Comparison of ENCODE assay signal across 11 mouse cellular contexts in the genomic region with DNA sequence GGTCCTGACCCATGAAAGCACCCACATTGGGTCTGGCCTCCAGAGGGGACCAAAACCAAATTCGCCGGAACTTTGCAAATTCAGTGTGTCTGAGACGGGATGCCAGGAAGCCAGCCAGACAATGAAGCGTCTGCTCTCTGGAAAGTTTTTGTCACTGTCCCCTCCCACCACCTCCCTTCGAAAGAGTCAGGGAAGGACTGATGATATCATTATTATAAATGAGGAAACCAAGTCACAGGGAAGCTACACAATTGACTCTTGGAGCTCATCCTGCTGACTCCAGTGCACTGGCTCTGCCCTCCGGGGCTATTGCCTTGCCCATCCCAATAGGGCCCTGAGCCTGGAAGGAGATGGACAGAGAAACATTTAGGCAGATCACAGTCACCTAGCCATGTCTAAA. TPM values are rescaled to one million over a fixed set of nuclear protein-coding genes. Genes with fewer than 3 reads are reported as not detected.
A peak's percentile ranks its signal among the peaks of the same experiment; 100 is the strongest.
DNase-seq lines count a peak whose midpoint lies in the region; ATAC-seq and TF ChIP-seq lines count a peak whose summit lies in the region.
"Had no signal": no experiment of that assay in that cellular context is flagged by ENCODE, and none has a peak within 500 bp of the region (broad histone marks: within the 10 kb centered on the region; RNA-seq: fewer than 3 reads in every experiment).

No protein-coding gene starts in this region.

- WGBS in intestine, embryonic 16.5 days, result 77% methylated on average over 6 of the region's 6 CpGs
- 72% methylated on average over 6 of the region's 6 CpGs for WGBS in intestine, embryonic 15.5 days
- 66% methylated on average over 6 of the region's 6 CpGs for WGBS in embryonic facial prominence, embryonic 15.5 days

- H3K9ac ChIP-seq in intestine, embryonic 16.5 days (ENCODE audit: low read depth, low read length), result no peak overlapping the region
- H3K9ac ChIP-seq in intestine, embryonic 15.5 days, result no peak overlapping the region
- H3K9ac ChIP-seq in embryonic facial prominence, embryonic 15.5 days, result no peak overlapping the region
- H3K9ac ChIP-seq: liver, embryonic 14.5 days had no signal

- no peak for DNase-seq in testis, postnatal 14 days (ENCODE audit: low spot score)
- DNase-seq in left cerebral cortex, adult 18-20 months (ENCODE audit: low spot score in 2 of 2), result no peak
- DNase-seq: cerebellum, adult 11-12 months; heart, postnatal 36 days had no signal

- H3K27me3 ChIP-seq in intestine, embryonic 16.5 days (replicated peaks; ENCODE audit: control insufficient read depth, insufficient read depth, low read length), result no peaks in the 10 kb centered on the region; the same call in 1 of the 2 replicates
- H3K27me3 ChIP-seq in intestine, embryonic 15.5 days (replicated peaks), result no peaks in the 10 kb centered on the region
- H3K27me3 ChIP-seq in testis, adult 2 months (ENCODE audit: control insufficient read depth, insufficient read depth, low read length), result no peaks in the 10 kb centered on the region
- H3K27me3 ChIP-seq in embryonic facial prominence, embryonic 15.5 days, result no peaks in the 10 kb centered on the region

- H3K27ac ChIP-seq in intestine, embryonic 16.5 days (ENCODE audit: low read length), result peak overlapping the region; percentile 37; the same call in 1 of the 2 replicates
- H3K27ac ChIP-seq in intestine, embryonic 15.5 days, result no peak overlapping the region
- H3K27ac ChIP-seq in testis, adult 2 months (ENCODE audit: control insufficient read depth, insufficient read depth, low read depth, low read length), result no peak overlapping the region
- H3K27ac ChIP-seq in embryonic facial prominence, embryonic 15.5 days (replicated peaks), result 0 out of 2 replicates have a peak overlapping the region, but pooled peaks have one; percentile 12
- H3K27ac ChIP-seq: liver, embryonic 14.5 days had no signal

- H3K4me3 ChIP-seq in intestine, embryonic 16.5 days (ENCODE audit: low read length), result no peak overlapping the region
- H3K4me3 ChIP-seq in intestine, embryonic 15.5 days (replicated peaks), result no peak overlapping the region
- H3K4me3 ChIP-seq in testis, adult 2 months (ENCODE audit: control insufficient read depth, low read depth, low read length), result peak overlapping the region; percentile 79
- H3K4me3 ChIP-seq in embryonic facial prominence, embryonic 15.5 days (replicated peaks), result no peak overlapping the region
- H3K4me3 ChIP-seq: myocyte had no signal

- no peaks in the 10 kb centered on the region for H3K36me3 ChIP-seq in intestine, embryonic 16.5 days (ENCODE audit: control insufficient read depth, insufficient read depth, low read length)
- no peaks in the 10 kb centered on the region for H3K36me3 ChIP-seq in intestine, embryonic 15.5 days
- no peaks in the 10 kb centered on the region for H3K36me3 ChIP-seq in testis, adult 2 months (ENCODE audit: control insufficient read depth, insufficient read depth, low read length)
- H3K36me3 ChIP-seq in embryonic facial prominence, embryonic 15.5 days, result no peaks in the 10 kb centered on the region

- H3K4me1 ChIP-seq in intestine, embryonic 16.5 days (ENCODE audit: control insufficient read depth, insufficient read depth, low read length), result no peaks in the 10 kb centered on the region
- no peaks in the 10 kb centered on the region for H3K4me1 ChIP-seq in intestine, embryonic 15.5 days (replicated peaks)
- peaks cover 14% of the 10 kb centered on the region for H3K4me1 ChIP-seq in testis, adult 2 months (ENCODE audit: control insufficient read depth, insufficient read depth, low read length)
- no peaks in the 10 kb centered on the region for H3K4me1 ChIP-seq in embryonic facial prominence, embryonic 15.5 days

- ATAC-seq in intestine, embryonic 16.5 days, result no peak
- no peak for ATAC-seq in intestine, embryonic 15.5 days
- no peak for ATAC-seq in embryonic facial prominence, embryonic 15.5 days (ENCODE audit: insufficient number of reproducible peaks, low FRiP score, low TSS enrichment, low read depth)
- ATAC-seq in frontal cortex, adult (ENCODE audit: low TSS enrichment), result no peak

- H3K9me3 ChIP-seq in intestine, embryonic 16.5 days (ENCODE audit: control insufficient read depth, low read length), result no peaks in the 10 kb centered on the region
- no peaks in the 10 kb centered on the region for H3K9me3 ChIP-seq in intestine, embryonic 15.5 days
- no peaks in the 10 kb centered on the region for H3K9me3 ChIP-seq in embryonic facial prominence, embryonic 15.5 days (replicated peaks)

- no peak overlapping the region for H3K4me2 ChIP-seq in intestine, embryonic 16.5 days (ENCODE audit: low read depth, low read length)
- no peak overlapping the region for H3K4me2 ChIP-seq in intestine, embryonic 15.5 days (replicated peaks)
- no peak overlapping the region for H3K4me2 ChIP-seq in embryonic facial prominence, embryonic 15.5 days (replicated peaks)

- no peak for TF ChIP-seq POLR2A in testis, adult 2 months (IDR thresholded peaks at IDR 0.05; ENCODE audit: control insufficient read depth, low read depth, low read length)

- no peak for TF ChIP-seq CTCF in testis, adult 2 months (IDR thresholded peaks at IDR 0.05; ENCODE audit: control insufficient read depth, insufficient read depth, insufficient replicate concordance, low read depth, low read length)

RNA-seq across cellular contexts. Expression of a gene that starts 15.4 kb away (rescaled TPM):
- 51.2 and 56.2 TPM in 2 replicates for polyA plus RNA-seq in intestine, embryonic 16.5 days (2015; fragmentation: Nextera tagmentation; extraction: Ambion mirVana)
- 44.2 and 50.1 TPM in 2 replicates for polyA plus RNA-seq in intestine, embryonic 15.5 days (2015; fragmentation: Nextera tagmentation; extraction: Ambion mirVana)
- polyA plus RNA-seq in testis, adult 2 months (2012; rRNA removed), result 76.8 and 78.4 TPM in 2 replicates
- polyA plus RNA-seq in embryonic facial prominence, embryonic 15.5 days (2015; fragmentation: Nextera tagmentation; extraction: Ambion mirVana), result 46.2 and 50.4 TPM in 2 replicates
- total RNA-seq in left cerebral cortex, adult 18-20 months (2021), result 10 to 100 TPM; 47.1 to 54.0 TPM

RNA-seq across cellular contexts. Expression of a gene that starts 15.6 kb away (rescaled TPM):
- 0.29 and 0.32 TPM in 2 replicates for polyA plus RNA-seq in intestine, embryonic 16.5 days (2015; fragmentation: Nextera tagmentation; extraction: Ambion mirVana)
- polyA plus RNA-seq in intestine, embryonic 15.5 days (2015; fragmentation: Nextera tagmentation; extraction: Ambion mirVana), result 0.27 and 0.35 TPM in 2 replicates
- 0.10 and 0.28 TPM in 2 replicates for polyA plus RNA-seq in testis, adult 2 months (2012; rRNA removed)
- 0.94 and 1.3 TPM in 2 replicates for polyA plus RNA-seq in embryonic facial prominence, embryonic 15.5 days (2015; fragmentation: Nextera tagmentation; extraction: Ambion mirVana)
- under 1 TPM; 0.16 to 0.42 TPM for total RNA-seq in left cerebral cortex, adult 18-20 months (2021)

RNA-seq across cellular contexts. Expression of a gene that starts 41.0 kb away (rescaled TPM):
- 0.07 TPM in 1 of 2 replicates, not detected in the other for polyA plus RNA-seq in intestine, embryonic 16.5 days (2015; fragmentation: Nextera tagmentation; extraction: Ambion mirVana)
- 0.16 TPM in 1 of 2 replicates, not detected in the other for polyA plus RNA-seq in intestine, embryonic 15.5 days (2015; fragmentation: Nextera tagmentation; extraction: Ambion mirVana)
- polyA plus RNA-seq in testis, adult 2 months (2012; rRNA removed), result not detected in 2 replicates
- 0.35 and 0.58 TPM in 2 replicates for polyA plus RNA-seq in embryonic facial prominence, embryonic 15.5 days (2015; fragmentation: Nextera tagmentation; extraction: Ambion mirVana)
- total RNA-seq in left cerebral cortex, adult 18-20 months (2021), result not detected
- polyA plus RNA-seq: liver, embryonic 14.5 days had no signal

RNA-seq across cellular contexts. Expression of a gene that starts 48.6 kb away (rescaled TPM):
- 5.2 and 5.4 TPM in 2 replicates for polyA plus RNA-seq in intestine, embryonic 16.5 days (2015; fragmentation: Nextera tagmentation; extraction: Ambion mirVana)
- polyA plus RNA-seq in intestine, embryonic 15.5 days (2015; fragmentation: Nextera tagmentation; extraction: Ambion mirVana), result 7.9 and 8.2 TPM in 2 replicates
- 1.5 and 1.6 TPM in 2 replicates for polyA plus RNA-seq in testis, adult 2 months (2012; rRNA removed)
- 11.8 and 12.5 TPM in 2 replicates for polyA plus RNA-seq in embryonic facial prominence, embryonic 15.5 days (2015; fragmentation: Nextera tagmentation; extraction: Ambion mirVana)
- total RNA-seq in left cerebral cortex, adult 18-20 months (2021), result 10 to 100 TPM; 19.6 to 26.1 TPM
- polyA plus RNA-seq: myocyte had no signal

Comparison
In these comparisons a context has a peak if more than half of its experiments do, and no peak if none do; other contexts are left out.
1. H3K27ac ChIP-seq: peak in intestine, embryonic 16.5 days (single experiment) and embryonic facial prominence, embryonic 15.5 days (single experiment); none in intestine, embryonic 15.5 days (single experiment) and testis, adult 2 months (single experiment).